Mouse (Mus musculus) kidney, adult 10 weeks (tissue): ENCODE data around the gene Mpzl1. TPM values are rescaled to one million over a fixed set of nuclear protein-coding genes. Genes with fewer than 3 reads are reported as not detected.

Experiments used
- polyA plus RNA-seq: library from polyadenylated mRNA; stranded (reverse); fragments of 350-450 nt; fragmentation: Illumina TruSeq; extraction: RNeasy Lipid Tissue Mini Kit (QIAGEN cat#74804); gene quantifications from one replicate; pipeline ENCODE4 v1.2.3, GENCODE M21; 2014; ENCODE audit warnings: low read depth, low replicate concordance

Gene Mpzl1
- 26.5 TPM for polyA plus RNA-seq

DNA sequence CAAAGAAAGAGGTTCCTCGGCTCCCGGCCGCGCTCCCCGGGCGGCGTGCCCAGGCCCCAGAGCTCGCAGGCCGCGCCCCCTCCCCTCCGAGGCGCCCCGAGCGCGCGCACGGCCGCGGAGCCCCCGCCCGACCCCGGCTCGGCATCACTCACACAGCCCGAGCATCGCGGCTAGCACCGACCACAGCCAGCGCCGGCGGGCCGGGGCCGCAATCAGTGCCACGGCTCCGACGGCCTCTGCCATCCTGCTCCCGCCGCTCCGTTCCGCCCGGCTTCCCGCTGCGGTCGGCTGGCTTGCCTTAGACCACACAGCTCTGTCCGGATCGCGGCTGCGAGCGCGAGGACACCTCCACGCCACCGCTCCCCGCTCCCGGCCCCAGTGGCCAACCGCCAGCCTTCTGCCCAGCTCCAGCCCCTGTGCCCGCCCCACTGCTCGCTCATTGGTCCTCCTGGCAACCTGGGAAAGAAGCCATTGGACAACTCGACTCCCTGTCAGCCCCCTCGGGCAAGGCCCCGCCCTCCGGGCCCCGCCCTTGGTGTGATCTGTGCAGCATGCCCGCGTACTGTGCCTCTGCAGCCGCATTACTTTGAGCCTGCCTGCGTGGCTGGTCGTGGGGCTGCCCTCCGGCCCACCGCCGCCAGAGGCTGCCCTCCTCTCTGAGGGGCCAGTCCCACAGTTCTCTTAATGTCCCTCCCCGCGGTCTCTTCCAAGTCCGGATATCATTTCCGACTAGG lies at the start of gene Mpzl1:
Gene Mpzl1, minus strand, starts transcription at position 388 of the 734 bp plus-strand sequence.

Other genes with a start within 250 kb of the Mpzl1 start
- 57.8 TPM for gene Dcaf6, start 174.1 kb downstream of the Mpzl1 start, polyA plus RNA-seq
- gene Mpc2, start 173.9 kb downstream of the Mpzl1 start, polyA plus RNA-seq = 1,574 TPM
- 0.32 TPM for gene Adcy10, start 149.4 kb downstream of the Mpzl1 start, polyA plus RNA-seq
- gene Rcsd1, start 75.2 kb upstream of the Mpzl1 start, polyA plus RNA-seq = 8.5 TPM
- gene Creg1, start 129.2 kb upstream of the Mpzl1 start, polyA plus RNA-seq = 311 TPM
- gene Cd247, start 154.1 kb upstream of the Mpzl1 start, polyA plus RNA-seq = 0.28 TPM